Mouse (Mus musculus): ENCODE data around the gene Olfr139.

The Olfr139 gene

DNA sequence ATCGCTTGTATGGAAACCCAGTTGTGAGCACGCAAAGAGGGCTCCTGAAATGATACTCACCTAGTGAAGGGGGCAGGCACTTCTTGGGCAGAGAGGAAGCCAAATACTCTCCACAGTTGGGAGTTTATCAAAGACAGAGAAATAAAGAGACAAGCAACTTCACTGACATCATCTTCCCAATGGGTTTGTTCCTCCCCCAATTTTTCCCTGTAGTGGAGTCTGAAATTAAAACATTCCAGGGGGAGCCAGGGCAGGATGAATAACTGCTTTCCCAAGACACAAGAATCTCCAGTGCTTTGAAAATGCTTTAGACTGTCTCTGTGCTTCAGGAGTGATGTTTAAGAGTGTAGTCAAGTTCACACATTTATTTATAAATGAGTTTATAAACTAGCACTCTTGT lies at the start of gene Olfr139, which contains the start of gene Olfr399:
Olfr139 (minus strand) TSS at position 101 of the 400 bp plus-strand sequence.
Olfr399 (minus strand) TSS at position 165 of the 400 bp plus-strand sequence.
- DNase-seq (ENCODE audit: low read depth), result no peak

DNA sequence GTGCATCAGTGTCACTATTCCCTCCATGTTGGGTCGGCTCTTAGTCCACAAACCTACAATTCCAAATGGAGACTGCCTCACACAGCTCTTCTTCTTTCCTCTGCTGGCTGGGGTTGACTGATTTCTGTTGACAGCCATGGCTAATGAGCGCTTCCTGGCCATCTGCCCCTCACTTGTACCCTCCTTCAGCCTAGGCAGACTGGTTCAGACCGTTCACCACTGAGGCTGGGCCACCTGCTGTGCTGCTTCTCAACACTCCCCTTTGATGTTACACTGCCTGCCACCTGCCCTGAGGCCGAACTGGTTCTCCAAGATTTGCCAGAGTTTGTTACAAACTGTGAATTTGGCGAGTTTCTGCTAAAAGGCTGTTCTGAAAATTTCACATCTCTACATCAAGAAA lies 48.7 kb upstream of the Olfr139 start:
- no peak for DNase-seq (ENCODE audit: low read depth)

GRCm38 (mm10) chr11:74101507-74101906 lies 45.2 kb upstream of the Olfr139 start:
- DNase-seq (ENCODE audit: low read depth), result no peak

- DNase-seq (ENCODE audit: low read depth), result no peak
Measured at GRCm38 (mm10) chr11:74100724-74101123, 44.4 kb upstream of the Olfr139 start.

- no peak for DNase-seq (ENCODE audit: low read depth)
Measured at GRCm38 (mm10) chr11:74069655-74070054, 13.3 kb upstream of the Olfr139 start, which contains the start of gene Zfp616. TSS of gene Zfp616 (plus strand) at chr11:74069955.

GRCm38 (mm10) chr11:74051347-74051746 lies 5.0 kb downstream of the Olfr139 start:
- no peak for DNase-seq (ENCODE audit: low read depth)

Data from c-Kit-positive CD71-positive TER-119-negative erythroid progenitor cells, embryonic 14.5 days (primary cell).